In genomic region chr3:88407090-88407489, GRCm38 (mm10) we compare ENCODE assay signal across 8 mouse cellular contexts. TPM values are rescaled to one million over a fixed set of nuclear protein-coding genes. Genes with fewer than 3 reads are reported as not detected.
DNase-seq lines count a peak whose midpoint lies in the region; ATAC-seq and TF ChIP-seq lines count a peak whose summit lies in the region.

No protein-coding gene starts in this region.

- no peak overlapping the region for H3K4me2 ChIP-seq in CH12.LX (ENCODE audit: insufficient read depth, low read depth, poor library complexity, severe bottlenecking)
- no peak overlapping the region; the same call in 1 of the 2 replicates for H3K4me2 ChIP-seq in liver, embryonic 14.5 days (ENCODE audit: low read depth)

- 3% methylated on average over 2 of the region's 2 CpGs for WGBS in liver, embryonic 14.5 days (ENCODE audit: insufficient replicate concordance)

- H3K9ac ChIP-seq in CH12.LX (ENCODE audit: insufficient read depth, low read depth), result no peak overlapping the region
- no peak overlapping the region for H3K9ac ChIP-seq in liver, embryonic 14.5 days (replicated peaks)

- peak; percentile 47 for ATAC-seq in granulocyte monocyte progenitor cell, adult 5-6 weeks (replicated peaks; ENCODE audit: poor library complexity, severe bottlenecking)
- ATAC-seq in liver, embryonic 14.5 days (ENCODE audit: insufficient read depth), result no peak
- no peak for ATAC-seq in activated CD4-positive, CD25-positive, alpha-beta regulatory T cell, adult 4 months

- no peaks in the 10 kb centered on the region for H3K27me3 ChIP-seq in CH12.LX (replicated peaks)
- no peaks in the 10 kb centered on the region for H3K27me3 ChIP-seq in liver, embryonic 14.5 days (ENCODE audit: control insufficient read depth, insufficient read depth, low read length)

- peak; percentile 97 for TF ChIP-seq RAD21 in CH12.LX (IDR thresholded peaks at IDR 0.05; ENCODE audit: low read depth, low read length)

- H3K79me2 ChIP-seq in CH12.LX (replicated peaks; ENCODE audit: control insufficient read depth, extremely low read depth, insufficient read depth, poor library complexity, severe bottlenecking), result peaks cover 25% of the 10 kb centered on the region; the same call in 1 of the 2 replicates

- in situ Hi-C loops in CH12.LX (cut with MboI; ENCODE audit: low pct_ligation_motif_present, low pct_unique_long_range_greater_than_20kb, low sequenced_read_pairs), result loop anchor here (5.0 kb wide), 2 partner anchors 55 to 115 kb away; partner anchors contain the start of gene Sema4a

- TF ChIP-seq POLR2A in CH12.LX (IDR thresholded peaks at IDR 0.05; ENCODE audit: low read depth, low read length), result no peak

- H3K36me3 ChIP-seq in CH12.LX (replicated peaks in 1 of 2; ENCODE audit: control insufficient read depth in 1 of 2, insufficient read depth in 1 of 2, low read length in 1 of 2), result peaks cover 12 to 56% of the 10 kb centered on the region in 2 experiments
- H3K36me3 ChIP-seq in liver, embryonic 14.5 days (replicated peaks; ENCODE audit: control insufficient read depth, insufficient read depth, low read depth), result peaks cover 3% of the 10 kb centered on the region; the same call in 1 of the 2 replicates

- H3K4me3 ChIP-seq in CH12.LX (replicated peaks in 1 of 3; ENCODE audit: low read depth in 2 of 3, low read length in 2 of 3, poor library complexity in 1 of 3), result no peak overlapping the region
- no peak overlapping the region for H3K4me3 ChIP-seq in liver, embryonic 14.5 days (ENCODE audit: insufficient read depth in 1 of 2, low read depth in 2 of 2, low read length in 2 of 2)

- peak; percentile 82 to 97 for TF ChIP-seq CTCF in CH12.LX (conservative IDR thresholded peaks at IDR 0.05 in 1 of 2, IDR thresholded peaks at IDR 0.05 in 1 of 2; ENCODE audit: low read depth in 2 of 2, low read length in 2 of 2)
- peak; percentile 94 for TF ChIP-seq CTCF in liver, embryonic 14.5 days (IDR thresholded peaks at IDR 0.05; ENCODE audit: low read depth)

- peak; percentile 87 for DNase-seq in CH12.LX (ENCODE audit: extremely low read depth)
- peak; percentile 66 for DNase-seq in adrenal gland, adult 2 months
- DNase-seq in embryo, embryonic 9.5 days (ENCODE audit: extremely low spot score), result peak; percentile 76
- DNase-seq in kidney, postnatal 25 days, result peak; percentile 71 to 72
- DNase-seq in liver, embryonic 14.5 days (ENCODE audit: low read depth in 3 of 3, low spot score in 3 of 3), result peak; percentile 70 to 72 (median 70)
- DNase-seq in ovary, postnatal 36 days (ENCODE audit: low spot score), result peak; percentile 41

- TF ChIP-seq EP300 in CH12.LX (IDR thresholded peaks at IDR 0.05; ENCODE audit: low read length), result no peak
- no peak for TF ChIP-seq EP300 in liver, embryonic 14.5 days (IDR thresholded peaks at IDR 0.05; ENCODE audit: low read depth)

- H3K4me1 ChIP-seq in CH12.LX (ENCODE audit: control insufficient read depth in 1 of 2, insufficient read depth in 2 of 2), result peaks cover 8 to 49% of the 10 kb centered on the region in 2 experiments
- peaks cover 17 to 29% of the 10 kb centered on the region in 2 experiments for H3K4me1 ChIP-seq in liver, embryonic 14.5 days (replicated peaks; ENCODE audit: control insufficient read depth in 2 of 2, insufficient read depth in 2 of 2, low read length in 1 of 2)

- no peaks in the 10 kb centered on the region for H3K9me3 ChIP-seq in CH12.LX (replicated peaks; ENCODE audit: low read length)
- no peaks in the 10 kb centered on the region for H3K9me3 ChIP-seq in liver, embryonic 14.5 days (ENCODE audit: control insufficient read depth, low read length)

- dilution Hi-C loops in CH12.LX (cut with MboI; ENCODE audit: extremely low pct_ligation_motif_present, extremely low pct_unique_long_range_greater_than_20kb, low sequenced_read_pairs), result no loop called here

- no peak overlapping the region for H3K27ac ChIP-seq in CH12.LX (ENCODE audit: insufficient read depth, low read depth)
- no peak overlapping the region for H3K27ac ChIP-seq in liver, embryonic 14.5 days

TF ChIP-seq in CH12.LX, 34 proteins besides CTCF, POLR2A, EP300 and RAD21 (continues in another document):
- TF ChIP-seq ZC3H11A (IDR thresholded peaks at IDR 0.05; ENCODE audit: low read depth, low read length), result peak; percentile 28; the same call in 1 of the 2 replicates
- TF ChIP-seq UBTF (IDR thresholded peaks at IDR 0.05; ENCODE audit: low read depth, low read length), result no peak
- no peak for TF ChIP-seq GABPA (IDR thresholded peaks at IDR 0.05; ENCODE audit: insufficient replicate concordance, low read depth, low read length)
- no peak for TF ChIP-seq ETS1 (conservative IDR thresholded peaks at IDR 0.05; ENCODE audit: low read depth, low read length)
- no peak for TF ChIP-seq RCOR1 (conservative IDR thresholded peaks at IDR 0.05; ENCODE audit: low read depth, low read length)
- TF ChIP-seq IRF4 (IDR thresholded peaks at IDR 0.05; ENCODE audit: low read depth, low read length), result no peak
- peak; percentile 82 for TF ChIP-seq MXI1 (IDR thresholded peaks at IDR 0.05; ENCODE audit: low read depth, low read length)
- peak; percentile 51; the same call in 1 of the 2 replicates for TF ChIP-seq SIN3A (IDR thresholded peaks at IDR 0.05; ENCODE audit: low read length)
- no peak for TF ChIP-seq NELFE (IDR thresholded peaks at IDR 0.05; ENCODE audit: low read depth, low read length)
- peak; percentile 88 for TF ChIP-seq BHLHE40 (IDR thresholded peaks at IDR 0.05; ENCODE audit: low read depth, low read length)
- TF ChIP-seq JUN (IDR thresholded peaks at IDR 0.05; ENCODE audit: insufficient read depth, low read depth, low read length), result no peak

RNA-seq across cellular contexts. Expression of gene Pmf1, which starts 3.0 kb away (rescaled TPM):
- total RNA-seq in CH12.LX (2012; rRNA removed) (99.1 and 99.9 TPM in 2 replicates), CH12.LX (2014; rRNA removed) (102 and 104 TPM in 2 replicates)
- polyA plus RNA-seq in CH12.LX (2012; ENCODE audit: insufficient read length, low read depth), result 135 and 144 TPM in 2 replicates
- 10 to 100 TPM; 31.1 to 43.0 TPM for total RNA-seq in adrenal gland, adult 2 months (2021)
- 75.8 and 77.4 TPM in 2 replicates for polyA plus RNA-seq in adrenal gland, adult 2 months (2012; rRNA removed)
- 115 and 122 TPM in 2 replicates for total RNA-seq in granulocyte monocyte progenitor cell, adult 5-6 weeks (2014; fragmentation: Nextera tagmentation)
- 128 and 141 TPM in 2 replicates for total RNA-seq in granulocyte monocyte progenitor cell, adult 5-6 weeks (2017)
- 59.1 and 60.6 TPM in 2 replicates for polyA plus RNA-seq in liver, embryonic 14.5 days (2012; rRNA removed)
- 73.8 and 81.2 TPM in 2 replicates for polyA plus RNA-seq in liver, embryonic 14.5 days (2014; fragmentation: Nextera tagmentation; extraction: Ambion mirVana)
- 10 to 100 TPM; 62.7 to 63.7 TPM for polyA plus RNA-seq in activated CD4-positive, CD25-positive, alpha-beta regulatory T cell, adult 4 months (2017; shearing (Covaris generic))

RNA-seq across cellular contexts. Expression of gene Slc25a44, which starts 17.8 kb away (rescaled TPM):
- total RNA-seq in CH12.LX (2012; rRNA removed) (8.9 and 11.5 TPM in 2 replicates), CH12.LX (2014; rRNA removed) (12.9 and 13.2 TPM in 2 replicates)
- 15.9 and 17.5 TPM in 2 replicates for polyA plus RNA-seq in CH12.LX (2012; ENCODE audit: insufficient read length, low read depth)
- 10 to 100 TPM; 51.1 to 59.4 TPM for total RNA-seq in adrenal gland, adult 2 months (2021)
- polyA plus RNA-seq in adrenal gland, adult 2 months (2012; rRNA removed), result 40.7 and 40.9 TPM in 2 replicates
- 13.1 and 13.5 TPM in 2 replicates for total RNA-seq in granulocyte monocyte progenitor cell, adult 5-6 weeks (2014; fragmentation: Nextera tagmentation)
- 11.6 and 13.8 TPM in 2 replicates for total RNA-seq in granulocyte monocyte progenitor cell, adult 5-6 weeks (2017)
- 8.8 and 9.2 TPM in 2 replicates for polyA plus RNA-seq in liver, embryonic 14.5 days (2012; rRNA removed)
- 9.9 and 11.7 TPM in 2 replicates for polyA plus RNA-seq in liver, embryonic 14.5 days (2014; fragmentation: Nextera tagmentation; extraction: Ambion mirVana)
- polyA plus RNA-seq in activated CD4-positive, CD25-positive, alpha-beta regulatory T cell, adult 4 months (2017; shearing (Covaris generic)), result 10 to 100 TPM; 12.8 to 16.7 TPM

RNA-seq across cellular contexts. Expression of gene Bglap, which starts 22.8 kb away (rescaled TPM):
- total RNA-seq in CH12.LX (2012; rRNA removed) (not detected in 2 replicates), CH12.LX (2014; rRNA removed) (not detected in 2 replicates)
- polyA plus RNA-seq in CH12.LX (2012; ENCODE audit: insufficient read length, low read depth), result not detected in 2 replicates
- 1 to 10 TPM in 1 of 2 experiments, under 1 TPM in 1; 0.86 to 3.4 TPM for total RNA-seq in adrenal gland, adult 2 months (2021)
- 1.1 TPM in 1 of 2 replicates, not detected in the other for polyA plus RNA-seq in adrenal gland, adult 2 months (2012; rRNA removed)
- not detected in 2 replicates for total RNA-seq in granulocyte monocyte progenitor cell, adult 5-6 weeks (2014; fragmentation: Nextera tagmentation)
- not detected in 2 replicates for total RNA-seq in granulocyte monocyte progenitor cell, adult 5-6 weeks (2017)
- polyA plus RNA-seq in liver, embryonic 14.5 days (2012; rRNA removed), result not detected in 2 replicates
- not detected in 2 replicates for polyA plus RNA-seq in liver, embryonic 14.5 days (2014; fragmentation: Nextera tagmentation; extraction: Ambion mirVana)
- not detected for polyA plus RNA-seq in activated CD4-positive, CD25-positive, alpha-beta regulatory T cell, adult 4 months (2017; shearing (Covaris generic))

RNA-seq across cellular contexts. Expression of gene Bglap2, which starts 28.6 kb away (rescaled TPM):
- total RNA-seq in CH12.LX (2012; rRNA removed) (not detected in 2 replicates), CH12.LX (2014; rRNA removed) (not detected in 2 replicates)
- not detected in 2 replicates for polyA plus RNA-seq in CH12.LX (2012; ENCODE audit: insufficient read length, low read depth)
- total RNA-seq in adrenal gland, adult 2 months (2021), result 1 to 10 TPM in 1 of 2 experiments, not detected in 1; 2.2 TPM
- 0.28 TPM in 1 of 2 replicates, not detected in the other for polyA plus RNA-seq in adrenal gland, adult 2 months (2012; rRNA removed)
- not detected in 2 replicates for total RNA-seq in granulocyte monocyte progenitor cell, adult 5-6 weeks (2014; fragmentation: Nextera tagmentation)
- total RNA-seq in granulocyte monocyte progenitor cell, adult 5-6 weeks (2017), result not detected in 2 replicates
- not detected in 2 replicates for polyA plus RNA-seq in liver, embryonic 14.5 days (2012; rRNA removed)
- polyA plus RNA-seq in liver, embryonic 14.5 days (2014; fragmentation: Nextera tagmentation; extraction: Ambion mirVana), result not detected in 2 replicates
- not detected for polyA plus RNA-seq in activated CD4-positive, CD25-positive, alpha-beta regulatory T cell, adult 4 months (2017; shearing (Covaris generic))

RNA-seq across cellular contexts. Expression of gene Bglap3, which starts 34.5 kb away (rescaled TPM):
- 0.59 and 1.0 TPM in 2 replicates for total RNA-seq in CH12.LX (2012; rRNA removed)
- 1.7 and 2.7 TPM in 2 replicates for total RNA-seq in CH12.LX (2014; rRNA removed)
- 2.0 and 2.1 TPM in 2 replicates for polyA plus RNA-seq in CH12.LX (2012; ENCODE audit: insufficient read length, low read depth)
- 1 to 10 TPM in 1 of 2 experiments, under 1 TPM in 1; 0.63 to 1.2 TPM for total RNA-seq in adrenal gland, adult 2 months (2021)
- polyA plus RNA-seq in adrenal gland, adult 2 months (2012; rRNA removed), result not detected in 2 replicates
- not detected in 2 replicates for total RNA-seq in granulocyte monocyte progenitor cell, adult 5-6 weeks (2014; fragmentation: Nextera tagmentation)
- total RNA-seq in granulocyte monocyte progenitor cell, adult 5-6 weeks (2017), result not detected in 2 replicates
- polyA plus RNA-seq in liver, embryonic 14.5 days (2012; rRNA removed), result 0.27 and 0.38 TPM in 2 replicates
- polyA plus RNA-seq in liver, embryonic 14.5 days (2014; fragmentation: Nextera tagmentation; extraction: Ambion mirVana), result 0.29 and 0.38 TPM in 2 replicates
- polyA plus RNA-seq in activated CD4-positive, CD25-positive, alpha-beta regulatory T cell, adult 4 months (2017; shearing (Covaris generic)), result not detected
